Mouse (Mus musculus): ENCODE data around the gene Acox1. TPM values are rescaled to one million over a fixed set of nuclear protein-coding genes. Genes with fewer than 3 reads are reported as not detected.

The Acox1 gene
- polyA plus RNA-seq, 3 experiments from 2014 or later = 10.3 to 14.2 (median 13.6) TPM

- no peak for ATAC-seq
Observed at GRCm38 (mm10) chr11:116210696-116211095, 11.9 kb upstream of the Acox1 start.

- ATAC-seq = no peak
Observed at GRCm38 (mm10) chr11:116209257-116209656, 10.4 kb upstream of the Acox1 start.

GRCm38 (mm10) chr11:116208660-116209059 lies 9.8 kb upstream of the Acox1 start:
- ATAC-seq = no peak

- ATAC-seq = no peak
Observed at GRCm38 (mm10) chr11:116206678-116207077, 7.8 kb upstream of the Acox1 start.

- ATAC-seq = no peak
Observed at GRCm38 (mm10) chr11:116203150-116203549, 4.3 kb upstream of the Acox1 start.

GRCm38 (mm10) chr11:116201151-116201550 lies 2.3 kb upstream of the Acox1 start:
- no peak for ATAC-seq

- ATAC-seq = peak; percentile 6
Observed at GRCm38 (mm10) chr11:116198132-116198531, 713 bp downstream of the Acox1 start.

GRCm38 (mm10) chr11:116197584-116197906 lies 1.3 kb downstream of the Acox1 start:
- no peak for ATAC-seq

- ATAC-seq = no peak
Observed at GRCm38 (mm10) chr11:116196866-116197583, 1.8 kb downstream of the Acox1 start.

- no peak for ATAC-seq
Observed at GRCm38 (mm10) chr11:116196336-116196735, 2.5 kb downstream of the Acox1 start.

GRCm38 (mm10) chr11:116195252-116195651 lies 3.6 kb downstream of the Acox1 start:
- no peak for ATAC-seq

- ATAC-seq = no peak
Observed at GRCm38 (mm10) chr11:116194619-116195018, 4.2 kb downstream of the Acox1 start.

GRCm38 (mm10) chr11:116187226-116187930 lies 11.5 kb downstream of the Acox1 start:
- no peak for ATAC-seq

GRCm38 (mm10) chr11:116186360-116186759 lies 12.5 kb downstream of the Acox1 start:
- ATAC-seq = no peak

- no peak for ATAC-seq
Observed at GRCm38 (mm10) chr11:116185836-116186235, 13.0 kb downstream of the Acox1 start.

GRCm38 (mm10) chr11:116178411-116179121 lies 20.3 kb downstream of the Acox1 start:
- ATAC-seq = no peak

GRCm38 (mm10) chr11:116176010-116176409 lies 22.8 kb downstream of the Acox1 start:
- no peak for ATAC-seq

- no peak for ATAC-seq
Observed at GRCm38 (mm10) chr11:116174775-116175448, 23.9 kb downstream of the Acox1 start.

- no peak for ATAC-seq
Observed at GRCm38 (mm10) chr11:116171959-116172358, 26.9 kb downstream of the Acox1 start.

GRCm38 (mm10) chr11:116170003-116170800 lies 28.6 kb downstream of the Acox1 start:
- no peak for ATAC-seq

- no peak for ATAC-seq
Observed at GRCm38 (mm10) chr11:116169214-116169613, 29.6 kb downstream of the Acox1 start.

- ATAC-seq = peak; percentile 96
Observed at GRCm38 (mm10) chr11:116167884-116168439, 30.9 kb downstream of the Acox1 start, which contains the start of gene Fbf1. Gene Fbf1 (minus strand): TSS chr11:116168166.
